Mouse (Mus musculus) CH12.LX (cell line): ENCODE data around the gene Csnk2b. TPM values are rescaled to one million over a fixed set of nuclear protein-coding genes. Genes with fewer than 3 reads are reported as not detected.

Experiments
- DNase-seq: peaks from one replicate; pipeline ENCODE4 v3.0.0-alpha.2; 2013; ENCODE audit errors: extremely low read depth
- H3K27ac ChIP-seq: 2 replicates; pipeline ENCODE4 v1.5.1; 2012; ENCODE audit warnings: low read depth, mild to moderate bottlenecking, control low read depth, moderate library complexity; ENCODE audit not compliant: insufficient read depth
- H3K27me3 ChIP-seq: replicated peaks from 2 replicates; pipeline ENCODE3; 2012; ENCODE audit warnings: inconsistent platforms
- H3K36me3 ChIP-seq, 2 experiments: replicated peaks in 1 of 2; 2 replicates each; pipeline versions ENCODE3 to v1.6.1; 2012; ENCODE audit warnings: inconsistent platforms in 1 of 2, low read length in 1 of 2, mild to moderate bottlenecking in 1 of 2, mixed read lengths in 1 of 2, moderate library complexity in 1 of 2; ENCODE audit not compliant: control insufficient read depth in 1 of 2, insufficient read depth in 1 of 2
- H3K4me1 ChIP-seq, 2 experiments: 2 replicates each; pipeline ENCODE4 v1.6.1; 2012; ENCODE audit warnings: inconsistent platforms in 1 of 2, moderate library complexity in 1 of 2; ENCODE audit not compliant: insufficient read depth in 2 of 2, control insufficient read depth in 1 of 2
- H3K4me2 ChIP-seq: 2 replicates; pipeline ENCODE4 v1.6.1; 2012; ENCODE audit warnings: low read depth, mild to moderate bottlenecking, control low read depth; ENCODE audit not compliant: poor library complexity, insufficient read depth, severe bottlenecking
- H3K4me3 ChIP-seq, 3 experiments: fragments of 150-350 bp in 1 of 3; sonication (generic) in 1 of 3; replicated peaks in 1 of 3; 2 replicates each; pipeline versions ENCODE3 to v1.5.1; 2011 to 2012; ENCODE audit warnings: low read depth in 2 of 3, low read length in 2 of 3, mild to moderate bottlenecking in 2 of 3, moderate library complexity in 2 of 3, control low read depth in 1 of 3, improper control_type of control experiment in 1 of 3, inconsistent platforms in 1 of 3, mixed read lengths in 1 of 3; ENCODE audit not compliant: poor library complexity in 1 of 3
- H3K79me2 ChIP-seq: replicated peaks from 2 replicates; pipeline ENCODE4 v1.6.1; 2012; ENCODE audit warnings: mild to moderate bottlenecking, moderate library complexity; ENCODE audit not compliant: control insufficient read depth, poor library complexity, insufficient read depth, severe bottlenecking; ENCODE audit errors: extremely low read depth
- H3K9ac ChIP-seq: 2 replicates; pipeline ENCODE4 v1.6.1; 2012; ENCODE audit warnings: low read depth, mild to moderate bottlenecking, control low read depth, moderate library complexity; ENCODE audit not compliant: insufficient read depth
- H3K9me3 ChIP-seq: replicated peaks from 2 replicates; pipeline ENCODE3; 2012; ENCODE audit warnings: low read length, inconsistent platforms, mixed read lengths
- BHLHE40 ChIP-seq: IDR thresholded peaks from 2 replicates; pipeline ENCODE4 v1.6.1; 2011; ENCODE audit warnings: mild to moderate bottlenecking, low read depth, low read length, improper control_type of control experiment
- ELF1 ChIP-seq: IDR thresholded peaks from 2 replicates; pipeline ENCODE4 v1.6.1; 2014; ENCODE audit warnings: low read depth, mild to moderate bottlenecking, inconsistent platforms, low read length, improper control_type of control experiment
- IRF4 ChIP-seq: IDR thresholded peaks from 2 replicates; pipeline ENCODE4 v1.6.1; 2014; ENCODE audit warnings: low read depth, mild to moderate bottlenecking, inconsistent platforms, low read length, improper control_type of control experiment
- JUND ChIP-seq: conservative IDR thresholded peaks from 2 replicates; pipeline ENCODE4 v1.6.1; 2011; ENCODE audit warnings: low read depth, low read length, improper control_type of control experiment
- KAT2A ChIP-seq: IDR thresholded peaks from 2 replicates; pipeline ENCODE4 v1.6.1; 2012; ENCODE audit warnings: low read length, improper control_type of control experiment, inconsistent platforms; ENCODE audit not compliant: insufficient replicate concordance
- MAX ChIP-seq: IDR thresholded peaks from 2 replicates; pipeline ENCODE4 v1.6.1; 2011; ENCODE audit warnings: low read length, improper control_type of control experiment
- MAZ ChIP-seq: IDR thresholded peaks from 2 replicates; pipeline ENCODE4 v1.6.1; 2012; ENCODE audit warnings: low read depth, mild to moderate bottlenecking, inconsistent platforms, low read length, improper control_type of control experiment, moderate library complexity
- MEF2A ChIP-seq: IDR thresholded peaks from 2 replicates; pipeline ENCODE4 v1.6.1; 2014; ENCODE audit warnings: low read depth, mild to moderate bottlenecking, inconsistent platforms, low read length, improper control_type of control experiment, borderline replicate concordance
- MYC ChIP-seq: IDR thresholded peaks from 2 replicates; pipeline ENCODE4 v1.6.1; 2011; ENCODE audit warnings: low read depth, mild to moderate bottlenecking, improper control_type of control experiment, low read length
- NRF1 ChIP-seq: IDR thresholded peaks from 2 replicates; pipeline ENCODE4 v1.6.1; 2014; ENCODE audit warnings: low read depth, mild to moderate bottlenecking, inconsistent platforms, low read length, improper control_type of control experiment, moderate library complexity
- PAX5 ChIP-seq: IDR thresholded peaks from 2 replicates; pipeline ENCODE4 v1.6.1; 2012; ENCODE audit warnings: low read length, inconsistent platforms, mixed read lengths
- RAD21 ChIP-seq: IDR thresholded peaks from 2 replicates; pipeline ENCODE4 v1.6.1; 2011; ENCODE audit warnings: low read depth, mild to moderate bottlenecking, low read length, improper control_type of control experiment, moderate library complexity
- SIN3A ChIP-seq: IDR thresholded peaks from 2 replicates; pipeline ENCODE4 v1.6.1; 2012; ENCODE audit warnings: low read length, improper control_type of control experiment, inconsistent platforms
- SMC3 ChIP-seq: IDR thresholded peaks from 2 replicates; pipeline ENCODE4 v1.6.1; 2011; ENCODE audit warnings: low read depth, low read length, improper control_type of control experiment
- TCF12 ChIP-seq: IDR thresholded peaks from 2 replicates; pipeline ENCODE4 v1.6.1; 2014; ENCODE audit warnings: low read depth, mild to moderate bottlenecking, inconsistent platforms, low read length, improper control_type of control experiment
- UBTF ChIP-seq: IDR thresholded peaks from 2 replicates; pipeline ENCODE4 v1.6.1; 2012; ENCODE audit warnings: low read depth, mild to moderate bottlenecking, inconsistent platforms, low read length, improper control_type of control experiment, moderate library complexity
- USF1 ChIP-seq: IDR thresholded peaks from 2 replicates; pipeline ENCODE4 v1.6.1; 2014; ENCODE audit warnings: low read depth, mild to moderate bottlenecking, inconsistent platforms, low read length, improper control_type of control experiment
- ZMIZ1 ChIP-seq: IDR thresholded peaks from 2 replicates; pipeline ENCODE4 v1.6.1; 2012; ENCODE audit warnings: low read depth, mild to moderate bottlenecking, inconsistent platforms, low read length, improper control_type of control experiment
- ZNF384 ChIP-seq: IDR thresholded peaks from 2 replicates; pipeline ENCODE4 v1.6.1; 2012; ENCODE audit warnings: low read depth, low read length, improper control_type of control experiment, inconsistent platforms
- dilution Hi-C: fragments of 300-500 bp; cut with MboI; formaldehyde crosslinking; loops from 2 replicates; pipeline ENCODE4 v1.14.3; 2020; ENCODE audit warnings: low sequenced_read_pairs; ENCODE audit not compliant: extremely low pct_unique_long_range_greater_than_20kb, extremely low pct_ligation_motif_present
- in situ Hi-C: fragments of 300-500 bp; cut with MboI; formaldehyde crosslinking; loops from 3 replicates; pipeline ENCODE4 v1.14.3; 2019; ENCODE audit warnings: low sequenced_read_pairs, low pct_ligation_motif_present, low pct_unique_long_range_greater_than_20kb, mixed read lengths
- polyA plus RNA-seq: library from polyadenylated mRNA; unstranded; fragments of >175 nt; gene quantifications from 2 replicates; pipeline ENCODE4 v1.2.1, GENCODE M21; 2012; ENCODE audit warnings: low read depth; ENCODE audit not compliant: insufficient read length
- total RNA-seq, 2 experiments: library from RNA; depleted of rRNA; stranded (reverse); fragments of 300-350 nt in 1 of 2; fragments of >200 nt in 1 of 2; gene quantifications; 2 replicates each; pipeline ENCODE4 v1.2.3; 2012 to 2014

Gene Csnk2b
- total and polyA plus RNA-seq, 3 experiments, result 89.3 to 348 (median 130) TPM

- Histone ChIP-seq H3K27ac (no peak overlapping the region), H3K79me2 (no peaks in the 10 kb centered on the region; the same call in 1 of the 2 replicates), H3K27me3 (no peaks in the 10 kb centered on the region), H3K36me3 (peaks cover 89 to 95% of the 10 kb centered on the region in 2 experiments), H3K9ac (no peak overlapping the region), H3K9me3 (peaks cover 7% of the 10 kb centered on the region), H3K4me2 (no peak overlapping the region), H3K4me3 (no peak overlapping the region), H3K4me1 (no peaks in the 10 kb centered on the region; a peak in 1 of 4 replicates)
- DNase-seq, result no peak
- TF ChIP-seq ZNF384 (no peak), ELF1 (no peak), MAX (no peak), MAZ (no peak)
- dilution Hi-C loops, result no loop called here
- in situ Hi-C loops, result no loop called here
Measured at GRCm38 (mm10) chr17:35146139-35146538, 24.3 kb upstream of the Csnk2b start.

- TF ChIP-seq SIN3A (no peak), TCF12 (no peak), RAD21 (no peak), UBTF (no peak), MAZ (no peak), MAX (no peak), BHLHE40 (no peak), NRF1 (no peak), IRF4 (no peak), MEF2A (no peak), SMC3 (no peak), JUND (no peak), ZMIZ1 (no peak), PAX5 (no peak), USF1 (no peak), KAT2A (no peak), ZNF384 (no peak), MYC (no peak)
- TF ChIP-seq, all 38 proteins: peak for 0
- Histone ChIP-seq H3K36me3 (peaks cover 83 to 97% of the 10 kb centered on the region in 2 experiments), H3K27me3 (no peaks in the 10 kb centered on the region), H3K9me3 (peaks cover 7% of the 10 kb centered on the region), H3K4me1 (peaks cover 0 to 6% of the 10 kb centered on the region in 2 experiments; a peak in 2 of 4 replicates), H3K9ac (no peak overlapping the region), H3K27ac (no peak overlapping the region), H3K4me3 (no peak overlapping the region), H3K79me2 (peaks cover 31% of the 10 kb centered on the region), H3K4me2 (no peak overlapping the region)
- no peak for DNase-seq
- dilution Hi-C loops, result no loop called here
- in situ Hi-C loops, result no loop called here
Measured at GRCm38 (mm10) chr17:35141971-35142370, 20.1 kb upstream of the Csnk2b start.
